Mouse (Mus musculus): Measurements from ENCODE around the gene Cfap36. TPM values are rescaled to one million over a fixed set of nuclear protein-coding genes. Genes with fewer than 3 reads are reported as not detected.

The Cfap36 gene
- polyA plus RNA-seq (2012; rRNA removed) = 54.3 and 65.7 TPM in 2 replicates

DNA sequence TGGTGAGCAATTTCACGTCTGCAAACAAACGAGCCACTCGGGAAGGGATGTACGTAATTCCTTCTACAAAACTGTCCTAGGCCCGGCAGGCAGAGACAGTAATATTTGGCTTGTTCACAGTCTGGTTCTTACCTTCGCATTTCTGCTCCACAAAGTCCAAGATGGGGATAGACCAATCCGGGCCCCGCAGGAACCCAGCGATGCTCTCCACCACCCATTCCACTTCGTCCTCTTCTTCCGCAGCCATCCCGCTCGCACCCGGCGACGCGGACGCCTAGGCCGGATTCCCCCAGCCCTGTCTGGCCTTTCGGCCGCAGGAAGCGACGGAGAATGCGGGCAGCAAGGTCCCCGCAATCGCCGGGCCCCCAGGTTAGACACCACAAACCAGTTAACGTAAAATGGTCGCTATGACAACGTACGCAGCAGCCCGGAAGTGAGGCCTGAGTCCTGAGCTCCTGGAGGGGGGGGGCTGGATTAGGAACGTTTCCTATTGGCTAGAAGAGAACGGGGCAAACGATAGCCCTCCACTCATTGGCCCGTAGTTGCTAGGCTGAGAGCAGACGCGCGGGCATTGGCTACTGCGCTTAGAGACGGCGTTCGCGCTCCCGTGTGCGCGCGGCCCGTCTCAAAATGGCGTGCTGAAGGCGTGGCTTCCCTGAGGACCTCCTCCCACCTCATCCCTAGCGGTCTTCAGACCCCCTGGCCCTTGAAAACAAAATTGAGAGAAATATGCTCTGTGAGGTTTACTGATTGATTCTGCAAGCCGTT, at the start of gene Cfap36:
Gene Cfap36, minus strand, starts transcription at position 527 of the 768 bp plus-strand sequence.

DNA sequence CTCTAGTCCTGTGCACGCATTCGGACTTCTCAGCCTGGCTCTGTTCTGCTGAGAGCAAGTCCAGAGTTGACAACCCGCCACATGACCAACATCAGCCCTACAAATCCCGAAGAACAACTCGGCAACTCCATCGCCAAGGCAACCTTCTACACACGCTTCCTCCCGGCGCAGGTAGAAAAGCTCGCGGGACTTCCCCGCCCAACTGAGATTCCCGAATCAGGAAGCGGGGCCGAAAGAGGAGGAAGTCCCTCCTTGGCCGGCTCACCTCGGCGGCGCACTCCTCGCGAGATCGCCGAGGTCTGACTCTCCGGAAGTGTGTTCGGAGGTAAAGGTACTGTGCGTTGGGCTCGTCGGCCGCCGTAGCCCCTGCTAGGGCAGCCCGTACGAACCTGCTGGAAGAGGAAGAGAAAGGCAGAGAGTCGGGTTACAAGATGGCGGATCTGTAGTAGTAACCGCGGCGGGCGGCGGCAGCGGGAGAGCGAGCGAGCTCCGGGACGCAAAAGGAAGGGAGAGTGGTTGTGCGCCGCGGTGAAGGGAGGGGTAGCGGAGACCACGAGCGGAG, 74.6 kb downstream of the Cfap36 start, which contains the start of gene Ppp4r3b:
Gene Ppp4r3b, plus strand, starts transcription at position 328 of the 562 bp plus-strand sequence.

Other genes starting within 250 kb of the Cfap36 start
- 25.7 and 30.6 TPM in 2 replicates for gene Pnpt1, start 116.7 kb downstream of the Cfap36 start, polyA plus RNA-seq (2012; rRNA removed)
- gene Ppp4r3b, start 74.5 kb downstream of the Cfap36 start, polyA plus RNA-seq (2012; rRNA removed) = 18.5 and 19.1 TPM in 2 replicates
- 30.8 and 31.5 TPM in 2 replicates for gene Ccdc88a, start 126.2 kb upstream of the Cfap36 start, polyA plus RNA-seq (2012; rRNA removed)